Mouse (Mus musculus) myocyte (in vitro differentiated cells): ENCODE results near the gene Fam71e1.

Experiments
- E2F4 ChIP-seq: IDR thresholded peaks from one replicate; pipeline ENCODE4 v1.6.1; 2011; ENCODE audit warnings: mild to moderate bottlenecking, control low read depth, moderate library complexity; ENCODE audit not compliant: insufficient read depth
- MAX ChIP-seq: IDR thresholded peaks from one replicate; pipeline ENCODE4 v1.6.1; 2011; ENCODE audit warnings: low read depth, mild to moderate bottlenecking, control low read depth
- MYOD1 ChIP-seq, 3 experiments: IDR thresholded peaks; one replicate each; pipeline ENCODE4 v1.6.1; 2011; ENCODE audit warnings: control low read depth in 2 of 3, low read depth in 2 of 3, mild to moderate bottlenecking in 2 of 3, moderate library complexity in 1 of 3; ENCODE audit not compliant: insufficient read length in 2 of 3, control insufficient read depth in 1 of 3
- MYOG ChIP-seq, 3 experiments: IDR thresholded peaks; one replicate each; pipeline ENCODE4 v1.6.1; 2011; ENCODE audit warnings: control low read depth in 2 of 3, low read depth in 2 of 3, mild to moderate bottlenecking in 2 of 3; ENCODE audit not compliant: insufficient read length in 2 of 3, control insufficient read depth in 1 of 3, insufficient read depth in 1 of 3
- POLR2A ChIP-seq: IDR thresholded peaks from one replicate; pipeline ENCODE4 v1.6.1; 2011; ENCODE audit warnings: low read depth, mild to moderate bottlenecking, control low read depth, moderate library complexity; ENCODE audit not compliant: insufficient read length
- SRF ChIP-seq: IDR thresholded peaks from one replicate; pipeline ENCODE4 v1.6.1; 2011; ENCODE audit warnings: low read depth; ENCODE audit not compliant: control insufficient read depth, insufficient read length
- TCF12 ChIP-seq: IDR thresholded peaks from one replicate; pipeline ENCODE4 v1.6.1; 2011; ENCODE audit warnings: mild to moderate bottlenecking, control low read depth; ENCODE audit not compliant: poor library complexity, insufficient read depth, severe bottlenecking
- TCF3 ChIP-seq: IDR thresholded peaks from one replicate; pipeline ENCODE4 v1.6.1; 2011; ENCODE audit warnings: low read depth, control low read depth; ENCODE audit not compliant: insufficient read length
- USF1 ChIP-seq: IDR thresholded peaks from one replicate; pipeline ENCODE4 v1.6.1; 2011; ENCODE audit warnings: low read depth, mild to moderate bottlenecking, control low read depth, moderate library complexity

GRCm38 (mm10) chr7:44520990-44521389 lies 24.6 kb downstream of the Fam71e1 start:
- no peak for TF ChIP-seq MAX
- no peak for TF ChIP-seq MYOG (IDR thresholded peaks at IDR 0.05; ENCODE audit: control insufficient read depth in 1 of 3, insufficient read depth in 1 of 3, insufficient read length in 2 of 3, low read depth in 2 of 3)
- no peak for TF ChIP-seq POLR2A
- TF ChIP-seq MYOD1 (IDR thresholded peaks at IDR 0.05; ENCODE audit: control insufficient read depth in 1 of 3, insufficient read length in 2 of 3, low read depth in 2 of 3) = no peak
- no peak for TF ChIP-seq SRF
- TF ChIP-seq TCF3 = no peak
- TF ChIP-seq USF1 = no peak
- TF ChIP-seq TCF12 = no peak
- TF ChIP-seq E2F4 = no peak
